Mouse (Mus musculus) cortical plate, adult 2 months (tissue): Measurements from ENCODE around the gene Ms4a4c.

Experiments used
- CTCF ChIP-seq: fragments of 200-500 bp; IDR thresholded peaks from 2 replicates; pipeline ENCODE4 v1.5.1; 2011; ENCODE audit warnings: mild to moderate bottlenecking, control low read depth, low read length; ENCODE audit not compliant: insufficient read depth; ENCODE audit errors: extremely low read depth
- POLR2A ChIP-seq: fragments of 200-500 bp; IDR thresholded peaks from 2 replicates; pipeline ENCODE4 v1.6.1; 2011; ENCODE audit warnings: mild to moderate bottlenecking, low read length, control low read depth; ENCODE audit not compliant: insufficient read depth; ENCODE audit errors: extremely low read depth

GRCm38 (mm10) chr19:11407428-11407827, 2.9 kb downstream of the Ms4a4c start:
- TF ChIP-seq POLR2A (no peak), CTCF (no peak)
